Mouse (Mus musculus) layer of hippocampus, adult 2 months (tissue): ENCODE measurements around the gene Celf2. TPM values are rescaled to one million over a fixed set of nuclear protein-coding genes. Genes with fewer than 3 reads are reported as not detected.
A peak's percentile ranks its signal among the peaks of the same experiment; 100 is the strongest.

Experiments
- DNase-seq, 2 experiments: peaks; one replicate each; pipeline ENCODE4 v3.0.0; 2022; ENCODE audit warnings: low spot score in 2 of 2
- H3K27ac ChIP-seq: fragments of 200-600 bp; 2 replicates; pipeline ENCODE4 v1.8.1; 2022
- H3K4me3 ChIP-seq: fragments of 200-600 bp; 2 replicates; pipeline ENCODE4 v1.8.1; 2022; ENCODE audit warnings: mild to moderate bottlenecking
- CTCF ChIP-seq: fragments of 200-600 bp; conservative IDR thresholded peaks from 2 replicates; pipeline ENCODE4 v1.8.1; 2022; ENCODE audit warnings: antibody characterized with exemption, mild to moderate bottlenecking, moderate library complexity
- total RNA-seq, 2 experiments: library from RNA; stranded (reverse); gene quantifications; 2 replicates each; pipeline ENCODE4 v1.2.3; 2021

Gene Celf2
- total RNA-seq, 2 experiments from 2014 or later: 500 to 535 TPM

- Histone ChIP-seq H3K4me3 (no peak overlapping the region), H3K27ac (peak overlapping the region; percentile 81)
- no peak for TF ChIP-seq CTCF
- no peak for DNase-seq
Observed at GRCm38 (mm10) chr2:7112156-7112813, 397.1 kb downstream of the Celf2 start.

GRCm38 (mm10) chr2:7093414-7093813 is 415.9 kb downstream of the Celf2 start:
- H3K27ac ChIP-seq: peak overlapping the region; percentile 56
- no peak for TF ChIP-seq CTCF
- DNase-seq: no peak
- no peak overlapping the region for H3K4me3 ChIP-seq

GRCm38 (mm10) chr2:7092641-7093040 is 416.7 kb downstream of the Celf2 start:
- DNase-seq: no peak
- TF ChIP-seq CTCF: peak; percentile 57
- H3K4me3 ChIP-seq: no peak overlapping the region
- H3K27ac ChIP-seq: peak overlapping the region; percentile 56

GRCm38 (mm10) chr2:7090496-7090895 is 418.9 kb downstream of the Celf2 start:
- Histone ChIP-seq H3K4me3 (no peak overlapping the region), H3K27ac (peak overlapping the region; percentile 85)
- TF ChIP-seq CTCF: no peak
- no peak for DNase-seq

- Histone ChIP-seq H3K27ac (peak overlapping the region; percentile 85), H3K4me3 (peak overlapping the region; percentile 9; the same call in 1 of the 2 replicates)
- no peak for TF ChIP-seq CTCF
- peak; percentile 49 to 63 for DNase-seq
Observed at GRCm38 (mm10) chr2:7089069-7089834, 420.1 kb downstream of the Celf2 start.

- no peak for TF ChIP-seq CTCF
- Histone ChIP-seq H3K4me3 (no peak overlapping the region), H3K27ac (peak overlapping the region; percentile 85)
- DNase-seq: no peak
Observed at GRCm38 (mm10) chr2:7088536-7088935, 420.8 kb downstream of the Celf2 start.

GRCm38 (mm10) chr2:7087480-7087879 is 421.9 kb downstream of the Celf2 start:
- no peak for TF ChIP-seq CTCF
- DNase-seq: no peak
- peak overlapping the region; percentile 85 for H3K27ac ChIP-seq
- no peak overlapping the region for H3K4me3 ChIP-seq

GRCm38 (mm10) chr2:7083489-7084090 is 425.8 kb downstream of the Celf2 start:
- H3K4me3 ChIP-seq: no peak overlapping the region
- peak overlapping the region; percentile 92 for H3K27ac ChIP-seq
- TF ChIP-seq CTCF: no peak
- DNase-seq: no peak

GRCm38 (mm10) chr2:7082376-7083025 is 426.9 kb downstream of the Celf2 start:
- Histone ChIP-seq H3K4me3 (no peak overlapping the region), H3K27ac (peak overlapping the region; percentile 92)
- no peak for TF ChIP-seq CTCF
- DNase-seq: no peak

- no peak for DNase-seq
- H3K4me3 ChIP-seq: peak overlapping the region; percentile 56
- H3K27ac ChIP-seq: peak overlapping the region; percentile 92
- TF ChIP-seq CTCF: no peak
Observed at GRCm38 (mm10) chr2:7080794-7081783, 428.3 kb downstream of the Celf2 start.

- TF ChIP-seq CTCF: no peak
Observed at GRCm38 (mm10) chr2:7080086-7080485, 429.3 kb downstream of the Celf2 start.

GRCm38 (mm10) chr2:7079390-7079789 is 430.0 kb downstream of the Celf2 start:
- H3K27ac ChIP-seq: peak overlapping the region; percentile 9; the same call in 1 of the 2 replicates
- no peak for TF ChIP-seq CTCF

More at GRCm38 (mm10) chr2:7080086-7080485, 429.3 kb downstream of the Celf2 start:
- no peak for DNase-seq
- H3K4me3 ChIP-seq: no peak overlapping the region
- peak overlapping the region; percentile 9; the same call in 1 of the 2 replicates for H3K27ac ChIP-seq

More at GRCm38 (mm10) chr2:7079390-7079789, 430.0 kb downstream of the Celf2 start:
- DNase-seq: no peak
- H3K4me3 ChIP-seq: no peak overlapping the region
